Mouse (Mus musculus): ENCODE data around the gene Klhl6. TPM values are rescaled to one million over a fixed set of nuclear protein-coding genes. Genes with fewer than 3 reads are reported as not detected.
A peak's percentile ranks its signal among the peaks of the same experiment; 100 is the strongest.

The Klhl6 gene
- polyA plus RNA-seq, 1 experiment from 2014 or later: 10.0 TPM

DNA sequence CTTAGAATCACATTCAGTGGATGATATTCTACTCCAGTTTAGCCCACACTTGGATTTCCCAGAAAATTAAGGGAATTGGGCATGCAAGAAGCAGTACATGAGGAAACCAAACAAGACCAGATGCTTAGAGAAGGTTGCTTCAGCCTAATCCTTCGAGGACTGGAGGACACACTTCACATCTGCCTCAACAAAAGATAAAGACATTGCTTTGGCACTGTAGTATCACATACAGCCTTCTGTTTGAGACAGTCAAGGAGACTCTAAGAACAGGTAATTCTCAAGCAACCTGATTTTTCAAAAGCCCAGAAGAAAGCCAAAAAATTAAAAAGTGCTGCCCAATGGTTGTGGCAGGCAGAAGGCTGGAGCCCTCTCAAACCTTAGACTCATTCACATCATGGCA lies 16.4 kb downstream of the Klhl6 start:
- H3K4me2 ChIP-seq (replicated peaks; ENCODE audit: low read depth, low read length): no peak overlapping the region
- no peak overlapping the region for H3K27ac ChIP-seq (ENCODE audit: low read length)
- no peak overlapping the region for H3K9ac ChIP-seq (replicated peaks; ENCODE audit: low read depth)
- DNase-seq (ENCODE audit: low spot score) (no peak), ATAC-seq (no peak)
- no peaks in the 10 kb centered on the region for H3K36me3 ChIP-seq (ENCODE audit: insufficient read depth, low read length)
- 46% methylated on average over 1 of the region's 1 CpGs for WGBS
- TF ChIP-seq CTCF (IDR thresholded peaks at IDR 0.05) (no peak), EP300 (IDR thresholded peaks at IDR 0.05) (no peak)
- H3K27me3 ChIP-seq (replicated peaks; ENCODE audit: insufficient read depth, low read length): no peaks in the 10 kb centered on the region
- H3K4me1 ChIP-seq (ENCODE audit: insufficient read depth, low read depth, low read length): no peaks in the 10 kb centered on the region; the same call in 1 of the 2 replicates
- no peak overlapping the region for H3K4me3 ChIP-seq (ENCODE audit: low read depth, low read length)
- H3K9me3 ChIP-seq (ENCODE audit: low read length): no peaks in the 10 kb centered on the region

DNA sequence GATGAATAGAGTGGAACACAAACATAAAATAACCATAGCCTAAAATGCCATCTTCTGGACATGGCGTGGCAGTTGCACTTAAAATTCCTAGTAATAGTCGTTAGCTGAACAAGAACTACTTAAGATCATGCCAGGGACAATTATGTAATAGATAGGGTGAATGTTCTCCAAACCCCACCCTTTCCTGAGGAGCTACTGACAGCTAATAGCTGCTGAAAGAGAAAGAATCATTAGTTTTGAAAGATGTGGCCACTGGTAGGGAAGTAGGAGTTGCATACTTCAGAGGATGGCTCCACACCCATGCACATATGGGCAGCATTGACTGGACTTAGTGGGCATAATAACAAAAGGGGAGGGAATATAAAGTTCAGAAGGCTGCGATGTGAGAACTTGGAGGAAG lies 19.9 kb downstream of the Klhl6 start:
- ATAC-seq (peak; percentile 34), DNase-seq (ENCODE audit: low spot score) (peak; percentile 73)
- WGBS: 51% methylated on average over 3 of the region's 3 CpGs
- TF ChIP-seq CTCF (IDR thresholded peaks at IDR 0.05) (no peak; the same call in 1 of the 2 replicates), EP300 (IDR thresholded peaks at IDR 0.05) (peak; percentile 81)
- Histone ChIP-seq H3K27me3 (replicated peaks; ENCODE audit: insufficient read depth, low read length) (no peaks in the 10 kb centered on the region), H3K27ac (ENCODE audit: low read length) (0 out of 2 replicates have a peak overlapping the region, but pooled peaks have one; percentile 20), H3K9me3 (ENCODE audit: low read length) (no peaks in the 10 kb centered on the region), H3K36me3 (ENCODE audit: insufficient read depth, low read length) (no peaks in the 10 kb centered on the region), H3K4me2 (replicated peaks; ENCODE audit: low read depth, low read length) (no peak overlapping the region), H3K4me1 (ENCODE audit: insufficient read depth, low read depth, low read length) (peaks cover 5% of the 10 kb centered on the region; the same call in 1 of the 2 replicates), H3K4me3 (ENCODE audit: low read depth, low read length) (no peak overlapping the region), H3K9ac (replicated peaks; ENCODE audit: low read depth) (no peak overlapping the region)

DNA sequence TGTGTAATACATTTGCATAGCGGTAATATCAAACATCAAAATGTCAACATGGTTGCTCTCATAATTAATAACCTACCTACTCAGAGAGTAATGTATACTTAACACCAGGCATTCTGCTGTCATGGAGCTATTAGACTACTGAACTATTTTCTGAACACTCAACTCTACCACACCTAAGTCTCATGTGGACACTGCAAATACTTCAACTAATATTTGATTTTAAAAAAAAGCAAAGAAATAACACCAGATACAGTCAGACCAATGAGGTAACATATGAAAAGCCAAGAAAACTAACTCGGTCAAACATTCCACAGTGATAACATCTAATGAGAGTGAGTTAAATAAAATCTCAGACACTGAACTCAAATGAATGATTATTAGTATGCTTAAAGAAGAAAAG lies 21.8 kb downstream of the Klhl6 start:
- ATAC-seq (peak; percentile 87), DNase-seq (ENCODE audit: low spot score) (peak; percentile 80)
- no peak overlapping the region for H3K9ac ChIP-seq (replicated peaks; ENCODE audit: low read depth)
- 36% methylated on average over 2 of the region's 2 CpGs for WGBS
- no peak overlapping the region for H3K4me2 ChIP-seq (replicated peaks; ENCODE audit: low read depth, low read length)
- no peaks in the 10 kb centered on the region for H3K9me3 ChIP-seq (ENCODE audit: low read length)
- no peak overlapping the region for H3K4me3 ChIP-seq (ENCODE audit: low read depth, low read length)
- H3K27ac ChIP-seq (ENCODE audit: low read length): peak overlapping the region; percentile 39
- H3K36me3 ChIP-seq (ENCODE audit: insufficient read depth, low read length): no peaks in the 10 kb centered on the region
- H3K4me1 ChIP-seq (ENCODE audit: insufficient read depth, low read depth, low read length): peaks cover 5% of the 10 kb centered on the region; the same call in 1 of the 2 replicates
- TF ChIP-seq EP300 (IDR thresholded peaks at IDR 0.05) (peak; percentile 71), CTCF (IDR thresholded peaks at IDR 0.05) (no peak)
- no peaks in the 10 kb centered on the region for H3K27me3 ChIP-seq (replicated peaks; ENCODE audit: insufficient read depth, low read length)

DNA sequence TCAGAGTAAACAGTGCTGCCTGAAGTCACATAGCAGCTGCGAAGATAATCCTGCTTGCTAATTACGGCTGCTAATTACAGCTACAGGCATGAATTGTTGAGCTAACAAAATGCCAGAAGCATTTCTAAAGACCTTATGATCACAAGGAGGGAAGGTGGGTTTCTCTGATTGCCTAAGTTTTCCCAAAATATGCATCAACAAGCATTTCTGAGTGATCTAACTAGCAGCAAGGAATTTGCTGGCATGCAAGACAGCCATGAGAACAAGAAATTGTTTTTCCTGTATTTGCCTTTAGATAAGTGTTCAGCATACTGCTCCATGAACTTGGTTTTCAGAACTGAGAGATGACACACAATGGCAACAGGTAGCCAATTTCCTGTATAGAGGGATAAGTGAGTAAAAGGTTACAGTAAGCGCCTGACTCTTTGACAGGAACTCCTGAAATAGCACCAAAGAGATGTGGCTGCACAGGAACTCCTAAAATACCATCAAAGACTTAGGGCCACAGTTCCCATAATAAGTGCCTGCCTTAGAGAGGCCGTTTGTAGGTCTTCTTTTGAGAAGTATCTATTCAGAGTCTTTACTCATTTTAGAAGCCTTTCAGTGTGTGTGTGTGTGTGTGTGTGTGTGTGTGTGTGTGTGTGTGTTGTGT lies 22.3 kb downstream of the Klhl6 start:
- H3K9me3 ChIP-seq (ENCODE audit: low read length): no peaks in the 10 kb centered on the region
- no peak overlapping the region for H3K9ac ChIP-seq (replicated peaks; ENCODE audit: low read depth)
- ATAC-seq: peak; percentile 36
- no peaks in the 10 kb centered on the region for H3K27me3 ChIP-seq (replicated peaks; ENCODE audit: insufficient read depth, low read length)
- H3K4me2 ChIP-seq (replicated peaks; ENCODE audit: low read depth, low read length): no peak overlapping the region
- peak; percentile 54 for DNase-seq (ENCODE audit: low spot score)
- peaks cover 5% of the 10 kb centered on the region; the same call in 1 of the 2 replicates for H3K4me1 ChIP-seq (ENCODE audit: insufficient read depth, low read depth, low read length)
- 36% methylated on average over 4 of the region's 4 CpGs for WGBS
- no peaks in the 10 kb centered on the region for H3K36me3 ChIP-seq (ENCODE audit: insufficient read depth, low read length)
- no peak overlapping the region for H3K4me3 ChIP-seq (ENCODE audit: low read depth, low read length)
- TF ChIP-seq CTCF (IDR thresholded peaks at IDR 0.05): no peak
- TF ChIP-seq EP300 (IDR thresholded peaks at IDR 0.05): peak; percentile 15; the same call in 1 of the 2 replicates
- H3K27ac ChIP-seq (ENCODE audit: low read length): peak overlapping the region; percentile 39

DNA sequence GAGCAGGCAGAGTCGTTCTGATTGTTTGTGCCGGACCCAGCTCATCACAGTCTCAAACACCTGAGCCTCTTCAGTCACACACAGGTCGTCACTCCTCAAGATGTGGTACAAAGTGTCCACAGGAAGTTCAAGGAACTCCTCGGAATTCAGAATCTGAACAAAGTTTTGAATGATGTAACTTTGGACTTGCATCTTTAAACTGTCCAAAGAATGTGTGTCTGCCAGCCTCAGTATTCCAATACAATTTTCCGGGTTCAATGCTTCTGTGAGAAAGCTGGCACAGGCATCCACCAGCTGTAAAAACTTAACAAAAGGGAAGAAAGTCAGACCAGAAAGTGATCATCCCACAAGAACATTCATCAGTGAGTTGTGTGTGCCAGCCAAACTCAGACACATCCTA lies 25.8 kb downstream of the Klhl6 start:
- ATAC-seq: no peak
- H3K36me3 ChIP-seq (ENCODE audit: insufficient read depth, low read length): no peaks in the 10 kb centered on the region
- DNase-seq (ENCODE audit: low spot score): no peak
- no peaks in the 10 kb centered on the region for H3K27me3 ChIP-seq (replicated peaks; ENCODE audit: insufficient read depth, low read length)
- H3K4me1 ChIP-seq (ENCODE audit: insufficient read depth, low read depth, low read length): peaks cover 5% of the 10 kb centered on the region; the same call in 1 of the 2 replicates
- no peak overlapping the region for H3K4me3 ChIP-seq (ENCODE audit: low read depth, low read length)
- H3K4me2 ChIP-seq (replicated peaks; ENCODE audit: low read depth, low read length): no peak overlapping the region
- H3K27ac ChIP-seq (ENCODE audit: low read length): no peak overlapping the region
- H3K9ac ChIP-seq (replicated peaks; ENCODE audit: low read depth): no peak overlapping the region
- 65% methylated on average over 5 of the region's 5 CpGs for WGBS
- H3K9me3 ChIP-seq (ENCODE audit: low read length): no peaks in the 10 kb centered on the region
- TF ChIP-seq CTCF (IDR thresholded peaks at IDR 0.05) (no peak), EP300 (IDR thresholded peaks at IDR 0.05) (no peak)

DNA sequence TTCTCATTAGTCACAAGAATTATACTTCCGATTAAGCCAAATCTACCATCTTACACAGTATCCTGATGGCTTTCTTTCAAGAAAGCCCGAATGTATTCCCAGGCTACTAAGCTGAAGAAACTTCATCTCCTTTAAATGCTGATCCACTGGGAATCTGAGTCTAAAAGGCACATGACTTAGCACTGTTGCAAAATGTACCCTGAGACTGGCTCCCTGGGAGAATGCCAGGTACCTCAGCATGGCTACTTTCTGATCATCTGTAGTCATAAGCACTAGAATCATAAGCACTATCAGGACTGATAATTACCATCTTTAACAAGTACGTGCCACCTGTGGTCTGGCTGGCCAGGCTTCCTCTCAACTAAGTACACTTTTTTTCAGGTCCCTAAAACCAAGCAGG lies 35.5 kb downstream of the Klhl6 start:
- DNase-seq (ENCODE audit: low spot score) (peak; percentile 10), ATAC-seq (no peak)
- WGBS: 81% methylated on average over 3 of the region's 3 CpGs
- TF ChIP-seq EP300 (IDR thresholded peaks at IDR 0.05) (no peak), CTCF (IDR thresholded peaks at IDR 0.05) (no peak)
- Histone ChIP-seq H3K9ac (replicated peaks; ENCODE audit: low read depth) (no peak overlapping the region), H3K4me1 (ENCODE audit: insufficient read depth, low read depth, low read length) (0 out of 2 replicates have a peak, but pooled peaks cover 4% of the 10 kb centered on the region), H3K4me3 (ENCODE audit: low read depth, low read length) (no peak overlapping the region), H3K4me2 (replicated peaks; ENCODE audit: low read depth, low read length) (no peak overlapping the region), H3K27ac (ENCODE audit: low read length) (no peak overlapping the region), H3K27me3 (replicated peaks; ENCODE audit: insufficient read depth, low read length) (no peaks in the 10 kb centered on the region), H3K36me3 (ENCODE audit: insufficient read depth, low read length) (no peaks in the 10 kb centered on the region), H3K9me3 (ENCODE audit: low read length) (no peaks in the 10 kb centered on the region)

Data from lung, postnatal 0 days (tissue).